Mouse (Mus musculus): ENCODE measurements around the gene Gm10722.
A peak's percentile ranks its signal among the peaks of the same experiment; 100 is the strongest.
"Not testable (repeated sequence)": the region's sequence is repeated elsewhere in the genome, so short reads cannot be mapped to it uniquely, and the experiment has no call there.

The Gm10722 gene

DNA sequence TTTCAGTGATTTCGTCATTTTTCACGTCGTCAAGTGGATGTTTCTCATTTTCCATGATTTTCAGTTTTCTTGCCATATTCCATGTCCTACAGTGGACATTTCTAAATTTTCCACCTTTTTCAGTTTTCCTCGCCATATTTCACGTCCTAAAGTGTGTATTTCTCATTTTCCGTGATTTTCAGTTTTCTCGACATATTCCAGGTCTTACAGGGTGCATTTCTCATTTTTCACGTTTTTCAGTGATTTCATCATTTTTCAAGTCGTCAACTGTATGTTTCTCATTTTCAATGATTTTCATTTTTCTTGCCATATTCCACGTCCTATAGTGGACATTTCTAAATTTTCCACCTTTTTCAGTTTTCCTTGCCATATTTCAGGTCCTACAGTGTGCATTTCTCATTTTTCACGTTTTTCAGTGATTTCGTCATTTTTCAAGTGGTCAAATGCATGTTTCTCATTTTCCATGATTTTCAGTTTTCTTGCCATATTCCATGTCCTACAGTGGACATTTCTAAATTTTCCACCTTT, at the start of gene Gm10722:
Gene Gm10722, plus strand, starts transcription at position 478 of the 528 bp plus-strand sequence.
- peak; percentile 59 for DNase-seq (ENCODE audit: extremely low read depth, insufficient read length, low spot score)

DNA sequence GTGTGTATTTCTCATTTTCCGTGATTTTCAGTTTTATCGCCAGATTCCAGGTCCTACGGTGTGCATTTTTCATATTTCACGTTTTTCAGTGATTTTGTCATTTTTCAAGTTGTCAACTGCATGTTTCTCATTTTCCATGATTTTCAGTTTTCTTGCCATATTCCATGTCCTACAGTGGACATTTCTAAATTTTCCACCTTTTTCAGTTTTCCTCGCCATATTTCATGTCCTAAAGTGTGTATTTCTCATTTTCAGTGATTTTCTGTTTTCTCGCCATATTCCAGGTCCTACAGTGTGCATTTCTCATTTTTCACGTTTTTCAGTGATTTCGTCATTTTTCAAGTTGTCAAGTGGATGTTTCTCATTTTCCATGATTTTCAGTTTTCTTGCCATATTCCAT, 284 bp downstream of the Gm10722 start:
- DNase-seq (ENCODE audit: extremely low read depth, insufficient read length, low spot score), result not testable (repeated sequence)

DNA sequence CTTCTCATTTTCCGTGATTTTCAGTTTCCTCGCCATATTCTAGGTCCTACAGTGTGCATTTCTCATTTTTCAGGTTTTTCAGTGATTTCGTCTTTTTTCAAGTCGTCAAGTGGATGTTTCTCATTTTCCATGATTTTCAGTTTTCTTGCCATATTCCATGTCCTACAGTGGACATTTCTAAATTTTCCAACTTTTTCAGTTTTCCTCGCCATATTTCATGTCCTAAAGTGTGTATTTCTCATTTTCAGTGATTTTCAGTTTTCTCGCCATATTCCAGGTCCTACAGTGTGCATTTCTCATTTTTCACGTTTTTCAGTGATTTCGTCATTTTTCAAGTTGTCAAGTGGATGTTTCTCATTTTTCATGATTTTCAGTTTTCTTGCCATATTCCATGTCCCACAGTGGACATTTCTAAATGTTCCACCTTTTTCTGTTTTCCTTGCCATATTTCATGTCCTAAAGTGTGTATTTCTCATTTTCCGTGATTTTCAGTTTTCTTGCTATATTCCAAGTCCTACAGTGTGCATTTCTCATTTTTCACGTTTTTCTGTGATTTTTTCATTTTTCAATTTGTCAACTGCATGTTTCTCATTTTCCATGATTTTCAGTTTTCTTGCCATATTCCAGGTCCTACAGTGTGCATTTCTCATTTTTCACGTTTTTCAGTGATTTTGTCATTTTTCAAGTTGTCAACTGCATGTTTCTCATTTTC, 1.4 kb downstream of the Gm10722 start:
- peak; percentile 27 for DNase-seq (ENCODE audit: extremely low read depth, insufficient read length, low spot score)

DNA sequence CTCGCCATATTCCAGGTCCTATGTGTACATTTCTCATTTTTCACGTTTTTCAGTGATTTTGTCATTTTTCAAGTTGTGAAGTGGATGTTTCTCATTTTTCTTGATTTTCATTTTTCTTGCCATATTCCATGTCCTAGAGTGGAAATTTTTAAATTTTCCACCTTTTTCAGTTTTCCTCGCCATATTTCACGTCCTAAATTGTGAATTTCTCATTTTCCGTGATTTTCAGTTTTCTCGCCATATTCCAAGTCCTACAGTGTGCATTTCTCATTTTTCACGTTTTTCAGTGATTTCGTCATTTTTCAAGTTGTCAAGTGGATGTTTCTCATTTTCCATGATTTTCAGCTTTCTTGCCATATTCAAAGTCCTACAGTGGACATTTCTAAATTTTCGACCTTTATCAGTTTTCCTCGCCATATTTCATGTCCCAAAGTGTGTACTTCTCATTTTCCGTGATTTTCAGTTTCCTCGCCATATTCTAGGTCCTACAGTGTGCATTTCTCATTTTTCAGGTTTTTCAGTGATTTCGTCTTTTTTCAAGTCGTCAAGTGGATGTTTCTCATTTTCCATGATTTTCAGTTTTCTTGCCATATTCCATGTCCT, 2.2 kb downstream of the Gm10722 start, which contains the start of gene Gm11168:
Gene Gm11168, plus strand, starts transcription at position 553 of the 603 bp plus-strand sequence.
- DNase-seq (ENCODE audit: extremely low read depth, insufficient read length, low spot score), result not testable (repeated sequence)

DNA sequence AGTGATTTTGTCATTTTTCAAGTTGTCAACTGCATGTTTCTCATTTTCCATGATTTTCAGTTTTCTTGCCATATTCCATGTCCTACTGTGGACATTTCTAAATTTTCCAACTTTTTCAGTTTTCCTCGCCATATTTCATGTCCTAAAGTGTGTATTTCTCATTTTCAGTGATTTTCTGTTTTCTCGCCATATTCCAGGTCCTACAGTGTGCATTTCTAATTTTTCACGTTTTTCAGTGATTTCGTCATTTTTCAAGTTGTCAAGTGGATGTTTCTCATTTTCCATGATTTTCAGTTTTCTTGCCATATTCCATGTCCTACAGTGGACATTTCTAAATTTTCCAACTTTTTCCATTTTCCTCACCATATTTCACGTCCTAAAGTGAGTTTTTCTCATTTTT, 5.5 kb downstream of the Gm10722 start:
- DNase-seq (ENCODE audit: extremely low read depth, insufficient read length, low spot score), result not testable (repeated sequence)

DNA sequence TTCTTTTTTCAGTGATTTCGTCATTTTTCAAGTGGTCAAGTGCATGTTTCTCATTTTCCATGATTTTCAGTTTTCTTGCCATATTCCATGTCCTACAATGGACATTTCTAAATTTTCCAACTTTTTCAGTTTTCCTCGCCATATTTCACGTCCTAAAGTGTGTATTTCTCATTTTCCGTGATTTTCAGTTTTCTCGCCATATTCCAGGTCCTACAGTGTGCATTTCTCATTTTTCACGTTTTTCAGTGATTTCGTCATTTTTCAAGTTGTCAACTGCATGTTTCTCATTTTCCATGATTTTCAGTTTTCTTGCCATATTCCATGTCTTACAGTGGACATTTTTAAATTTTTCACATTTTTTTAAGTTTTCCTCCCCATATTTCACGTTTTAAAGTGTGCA, 5.9 kb downstream of the Gm10722 start:
- DNase-seq (ENCODE audit: extremely low read depth, insufficient read length, low spot score), result not testable (repeated sequence)

DNA sequence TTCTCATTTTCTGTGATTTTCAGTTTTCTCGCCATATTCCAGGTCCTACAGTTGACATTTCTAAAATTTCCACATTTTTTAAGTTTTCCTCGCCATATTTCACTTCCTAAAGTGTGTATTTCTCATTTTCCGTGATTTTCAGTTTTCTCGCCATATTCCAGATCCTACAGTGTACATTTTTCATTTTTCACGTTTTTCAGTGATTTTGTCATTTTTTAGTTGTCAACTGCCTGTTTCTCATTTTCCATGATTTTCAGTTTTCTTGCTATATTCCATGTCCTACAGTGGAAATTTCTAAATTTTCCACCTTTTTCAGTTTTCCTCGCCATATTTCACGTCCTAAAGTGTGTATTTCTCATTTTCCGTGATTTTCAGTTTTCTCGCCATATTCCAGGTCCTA, 6.5 kb downstream of the Gm10722 start:
- DNase-seq (ENCODE audit: extremely low read depth, insufficient read length, low spot score), result peak; percentile 21

DNA sequence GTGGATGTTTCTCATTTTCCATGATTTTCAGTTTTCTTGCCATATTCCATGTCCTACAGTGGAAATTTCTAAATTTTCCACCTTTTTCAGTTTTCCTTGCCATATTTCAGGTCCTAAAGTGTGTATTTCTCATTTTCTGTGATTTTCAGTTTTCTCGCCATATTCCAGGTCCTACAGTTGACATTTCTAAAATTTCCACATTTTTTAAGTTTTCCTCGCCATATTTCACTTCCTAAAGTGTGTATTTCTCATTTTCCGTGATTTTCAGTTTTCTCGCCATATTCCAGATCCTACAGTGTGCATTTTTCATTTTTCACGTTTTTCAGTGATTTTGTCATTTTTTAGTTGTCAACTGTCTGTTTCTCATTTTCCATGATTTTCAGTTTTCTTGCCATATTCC, 8.6 kb downstream of the Gm10722 start:
- DNase-seq (ENCODE audit: extremely low read depth, insufficient read length, low spot score), result not testable (repeated sequence)

DNA sequence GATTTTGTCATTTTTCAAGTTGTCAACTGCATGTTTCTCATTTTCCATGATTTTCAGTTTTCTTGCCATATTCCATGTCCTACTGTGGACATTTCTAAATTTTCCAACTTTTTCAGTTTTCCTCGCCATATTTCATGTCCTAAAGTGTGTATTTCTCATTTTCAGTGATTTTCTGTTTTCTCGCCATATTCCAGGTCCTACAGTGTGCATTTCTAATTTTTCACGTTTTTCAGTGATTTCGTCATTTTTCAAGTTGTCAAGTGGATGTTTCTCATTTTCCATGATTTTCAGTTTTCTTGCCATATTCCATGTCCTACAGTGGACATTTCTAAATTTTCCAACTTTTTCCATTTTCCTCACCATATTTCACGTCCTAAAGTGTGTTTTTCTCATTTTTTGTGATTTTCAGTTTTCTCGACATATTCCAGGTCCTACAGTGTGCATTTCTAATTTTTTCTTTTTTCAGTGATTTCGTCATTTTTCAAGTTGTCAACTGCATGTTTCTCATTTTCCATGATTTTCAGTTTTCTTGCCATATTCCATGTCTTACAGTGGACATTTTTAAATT, 11.4 kb downstream of the Gm10722 start:
- DNase-seq (ENCODE audit: extremely low read depth, insufficient read length, low spot score), result not testable (repeated sequence)

DNA sequence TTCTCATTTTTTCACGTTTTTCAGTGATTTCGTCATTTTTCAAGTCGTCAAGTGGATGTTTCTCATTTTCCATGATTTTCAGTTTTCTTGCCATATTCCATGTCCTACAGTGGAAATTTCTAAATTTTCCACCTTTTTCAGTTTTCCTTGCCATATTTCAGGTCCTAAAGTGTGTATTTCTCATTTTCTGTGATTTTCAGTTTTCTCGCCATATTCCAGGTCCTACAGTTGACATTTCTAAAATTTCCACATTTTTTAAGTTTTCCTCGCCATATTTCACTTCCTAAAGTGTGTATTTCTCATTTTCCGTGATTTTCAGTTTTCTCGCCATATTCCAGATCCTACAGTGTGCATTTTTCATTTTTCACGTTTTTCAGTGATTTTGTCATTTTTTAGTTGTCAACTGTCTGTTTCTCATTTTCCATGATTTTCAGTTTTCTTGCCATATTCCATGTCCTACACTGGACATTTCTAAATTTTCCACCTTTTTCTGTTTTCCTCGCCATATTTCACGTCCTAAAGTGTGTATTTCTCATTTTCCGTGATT, 12.1 kb downstream of the Gm10722 start, which contains the start of gene Gm10721:
Gene Gm10721, plus strand, starts transcription at position 408 of the 547 bp plus-strand sequence.
- not testable (repeated sequence) for DNase-seq (ENCODE audit: extremely low read depth, insufficient read length, low spot score)

DNA sequence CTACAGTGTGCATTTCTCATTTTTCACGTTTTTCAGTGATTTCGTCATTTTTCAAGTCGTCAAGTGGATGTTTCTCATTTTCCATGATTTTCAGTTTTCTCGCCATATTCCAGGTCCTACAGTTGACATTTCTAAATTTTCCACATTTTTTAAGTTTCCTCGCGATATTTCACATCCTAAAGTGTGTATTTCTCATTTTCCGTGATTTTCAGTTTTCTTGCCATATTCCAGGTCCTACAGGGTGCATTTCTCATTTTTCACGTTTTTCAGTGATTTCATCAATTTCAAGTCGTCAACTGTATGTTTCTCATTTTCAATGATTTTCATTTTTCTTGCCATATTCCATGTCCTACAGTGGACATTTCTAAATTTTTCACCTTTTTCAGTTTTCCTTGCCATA, 14.6 kb downstream of the Gm10722 start, which contains the start of gene Gm10720:
Gene Gm10720, plus strand, starts transcription at position 301 of the 400 bp plus-strand sequence.
- not testable (repeated sequence) for DNase-seq (ENCODE audit: extremely low read depth, insufficient read length, low spot score)

DNA sequence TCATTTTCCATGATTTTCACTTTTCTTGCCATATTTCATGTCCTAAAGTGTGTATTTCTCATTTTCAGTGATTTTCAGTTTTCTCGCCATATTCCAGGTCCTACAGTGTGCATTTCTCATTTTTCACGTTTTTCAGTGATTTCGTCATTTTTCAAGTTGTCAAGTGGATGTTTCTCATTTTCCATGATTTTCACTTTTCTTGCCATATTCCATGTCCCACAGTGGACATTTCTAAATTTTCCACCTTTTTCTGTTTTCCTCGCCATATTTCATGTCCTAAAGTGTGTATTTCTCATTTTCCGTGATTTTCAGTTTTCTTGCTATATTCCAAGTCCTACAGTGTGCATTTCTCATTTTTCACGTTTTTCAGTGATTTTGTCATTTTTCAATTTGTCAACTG, 15.2 kb downstream of the Gm10722 start:
- DNase-seq (ENCODE audit: extremely low read depth, insufficient read length, low spot score), result not testable (repeated sequence)

DNA sequence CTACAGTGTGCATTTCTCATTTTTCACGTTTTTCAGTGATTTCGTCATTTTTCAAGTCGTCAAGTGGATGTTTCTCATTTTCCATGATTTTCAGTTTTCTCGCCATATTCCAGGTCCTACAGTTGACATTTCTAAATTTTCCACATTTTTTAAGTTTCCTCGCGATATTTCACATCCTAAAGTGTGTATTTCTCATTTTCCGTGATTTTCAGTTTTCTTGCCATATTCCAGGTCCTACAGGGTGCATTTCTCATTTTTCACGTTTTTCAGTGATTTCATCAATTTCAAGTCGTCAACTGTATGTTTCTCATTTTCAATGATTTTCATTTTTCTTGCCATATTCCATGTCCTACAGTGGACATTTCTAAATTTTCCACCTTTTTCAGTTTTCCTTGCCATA, 16.4 kb downstream of the Gm10722 start, which contains the start of gene Gm10719:
Gene Gm10719, plus strand, starts transcription at position 301 of the 400 bp plus-strand sequence.
- DNase-seq (ENCODE audit: extremely low read depth, insufficient read length, low spot score), result not testable (repeated sequence)

DNA sequence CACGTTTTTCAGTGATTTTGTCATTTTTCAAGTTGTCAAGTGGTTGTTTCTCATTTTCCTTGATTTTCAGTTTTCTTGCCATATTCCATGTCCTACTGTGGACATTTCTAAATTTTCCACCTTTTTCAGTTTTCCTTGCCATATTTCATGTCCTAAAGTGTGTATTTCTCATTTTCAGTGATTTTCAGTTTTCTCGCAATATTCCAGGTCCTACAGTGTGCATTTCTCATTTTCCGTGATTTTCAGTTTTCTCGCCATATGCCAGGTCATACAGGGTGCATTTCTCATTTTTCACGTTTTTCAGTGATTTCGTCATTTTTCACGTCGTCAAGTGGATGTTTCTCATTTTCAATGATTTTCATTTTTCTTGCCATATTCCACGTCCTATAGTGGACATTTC, 18.2 kb downstream of the Gm10722 start:
- not testable (repeated sequence) for DNase-seq (ENCODE audit: extremely low read depth, insufficient read length, low spot score)

DNA sequence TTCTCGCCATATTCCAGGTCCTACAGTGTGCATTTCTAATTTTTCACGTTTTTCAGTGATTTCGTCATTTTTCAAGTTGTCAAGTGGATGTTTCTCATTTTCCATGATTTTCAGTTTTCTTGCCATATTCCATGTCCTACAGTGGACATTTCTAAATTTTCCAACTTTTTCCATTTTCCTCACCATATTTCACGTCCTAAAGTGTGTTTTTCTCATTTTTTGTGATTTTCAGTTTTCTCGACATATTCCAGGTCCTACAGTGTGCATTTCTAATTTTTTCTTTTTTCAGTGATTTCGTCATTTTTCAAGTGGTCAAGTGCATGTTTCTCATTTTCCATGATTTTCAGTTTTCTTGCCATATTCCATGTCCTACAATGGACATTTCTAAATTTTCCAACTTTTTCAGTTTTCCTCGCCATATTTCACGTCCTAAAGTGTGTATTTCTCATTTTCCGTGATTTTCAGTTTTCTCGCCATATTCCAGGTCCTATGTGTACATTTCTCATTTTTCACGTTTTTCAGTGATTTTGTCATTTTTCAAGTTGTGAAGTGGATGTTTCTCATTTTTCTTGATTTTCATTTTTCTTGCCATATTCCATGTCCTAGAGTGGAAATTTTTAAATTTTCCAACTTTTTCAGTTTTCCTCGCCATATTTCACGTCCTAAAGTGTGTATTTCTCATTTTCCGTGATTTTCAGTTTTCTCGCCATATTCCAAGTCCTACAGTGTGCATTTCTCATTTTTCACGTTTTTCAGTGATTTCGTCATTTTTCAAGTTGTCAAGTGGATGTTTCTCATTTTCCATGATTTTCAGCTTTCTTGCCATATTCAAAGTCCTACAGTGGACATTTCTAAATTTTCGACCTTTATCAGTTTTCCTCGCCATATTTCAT, 19.4 kb downstream of the Gm10722 start:
- not testable (repeated sequence) for DNase-seq (ENCODE audit: extremely low read depth, insufficient read length, low spot score)

DNA sequence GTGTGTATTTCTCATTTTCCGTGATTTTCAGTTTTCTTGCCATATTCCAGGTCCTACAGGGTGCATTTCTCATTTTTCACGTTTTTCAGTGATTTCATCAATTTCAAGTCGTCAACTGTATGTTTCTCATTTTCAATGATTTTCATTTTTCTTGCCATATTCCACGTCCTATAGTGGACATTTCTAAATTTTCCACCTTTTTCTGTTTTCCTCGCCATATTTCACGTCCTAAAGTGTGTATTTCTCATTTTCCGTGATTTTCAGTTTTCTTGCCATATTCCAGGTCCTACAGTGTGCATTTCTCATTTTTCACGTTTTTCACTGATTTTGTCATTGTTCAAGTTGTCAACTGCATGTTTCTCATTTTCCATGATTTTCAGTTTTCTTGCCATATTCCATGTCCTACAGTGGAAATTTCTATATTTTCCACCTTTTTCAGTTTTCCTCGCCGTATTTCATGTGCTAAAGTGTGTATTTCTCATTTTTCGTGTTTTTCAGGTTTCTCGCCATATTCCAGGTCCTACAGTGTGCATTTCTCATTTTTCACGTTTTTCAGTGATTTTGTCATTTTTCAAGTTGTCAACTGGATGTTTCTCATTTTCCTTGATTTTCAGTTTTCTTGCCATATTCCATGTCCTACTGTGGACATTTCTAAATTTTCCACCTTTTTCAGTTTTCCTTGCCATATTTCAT, 21.7 kb downstream of the Gm10722 start:
- peak; percentile 1 for DNase-seq (ENCODE audit: extremely low read depth, insufficient read length, low spot score)

DNA sequence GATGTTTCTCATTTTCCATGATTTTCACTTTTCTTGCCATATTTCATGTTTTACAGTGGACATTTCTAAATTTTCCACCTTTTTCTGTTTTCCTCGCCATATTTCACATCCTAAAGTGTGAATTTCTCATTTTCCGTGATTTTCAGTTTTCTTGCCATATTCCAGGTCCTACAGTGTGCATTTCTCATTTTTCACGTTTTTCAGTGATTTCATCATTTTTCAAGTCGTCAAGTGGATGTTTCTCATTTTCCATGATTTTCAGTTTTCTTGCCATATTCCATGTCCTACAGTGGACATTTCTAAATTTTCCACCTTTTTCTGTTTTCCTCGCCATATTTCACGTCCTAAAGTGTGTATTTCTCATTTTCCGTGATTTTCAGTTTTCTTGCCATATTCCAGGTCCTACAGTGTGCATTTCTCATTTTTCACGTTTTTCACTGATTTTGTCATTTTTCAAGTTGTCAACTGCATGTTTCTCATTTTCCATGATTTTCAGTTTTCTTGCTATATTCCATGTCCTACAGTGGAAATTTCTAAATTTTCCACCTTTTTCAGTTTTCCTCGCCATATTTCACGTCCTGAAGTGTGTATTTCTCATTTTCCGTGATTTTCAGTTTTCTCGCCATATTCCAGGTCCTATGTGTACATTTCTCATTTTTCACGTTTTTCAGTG, 22.7 kb downstream of the Gm10722 start, which contains the start of gene Gm10718:
Gene Gm10718, plus strand, starts transcription at position 236 of the 673 bp plus-strand sequence.
- not testable (repeated sequence) for DNase-seq (ENCODE audit: extremely low read depth, insufficient read length, low spot score)

DNA sequence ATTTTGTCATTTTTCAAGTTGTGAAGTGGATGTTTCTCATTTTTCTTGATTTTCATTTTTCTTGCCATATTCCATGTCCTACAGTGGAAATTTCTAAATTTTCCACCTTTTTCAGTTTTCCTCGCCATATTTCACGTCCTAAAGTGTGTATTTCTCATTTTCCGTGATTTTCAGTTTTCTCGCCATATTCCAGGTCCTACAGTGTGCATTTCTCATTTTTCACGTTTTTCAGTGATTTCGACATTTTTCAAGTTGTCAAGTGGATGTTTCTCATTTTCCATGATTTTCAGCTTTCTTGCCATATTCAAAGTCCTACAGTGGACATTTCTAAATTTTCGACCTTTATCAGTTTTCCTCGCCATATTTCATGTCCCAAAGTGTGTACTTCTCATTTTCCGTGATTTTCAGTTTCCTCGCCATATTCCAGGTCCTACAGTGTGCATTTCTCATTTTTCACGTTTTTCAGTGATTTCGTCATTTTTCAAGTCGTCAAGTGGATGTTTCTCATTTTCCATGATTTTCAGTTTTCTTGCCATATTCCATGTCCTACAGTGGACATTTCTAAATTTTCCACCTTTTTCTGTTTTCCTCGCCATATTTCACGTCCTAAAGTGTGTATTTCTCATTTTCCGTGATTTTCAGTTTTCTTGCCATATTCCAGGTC, 23.4 kb downstream of the Gm10722 start:
- DNase-seq (ENCODE audit: extremely low read depth, insufficient read length, low spot score), result not testable (repeated sequence)

All from 3134 (cell line).